Mouse (Mus musculus) G1E (cell line): ENCODE results near the gene Tmod2.

Source experiments
- CTCF ChIP-seq: IDR thresholded peaks from 2 replicates; pipeline ENCODE4 v1.5.1; 2012; ENCODE audit warnings: low read depth, low read length, inconsistent platforms, mixed read lengths
- GATA1 ChIP-seq: IDR thresholded peaks from 2 replicates; pipeline ENCODE4 v1.6.1; 2012; ENCODE audit warnings: borderline replicate concordance, low read length, inconsistent platforms, mixed read lengths
- POLR2AphosphoS5 ChIP-seq: IDR thresholded peaks from 2 replicates; pipeline ENCODE4 v1.6.1; 2012; ENCODE audit warnings: low read depth, low read length, inconsistent platforms; ENCODE audit not compliant: insufficient replicate concordance
- TAL1 ChIP-seq: conservative IDR thresholded peaks from 2 replicates; pipeline ENCODE4 v1.6.1; 2012; ENCODE audit warnings: low read depth, low read length, inconsistent platforms, mixed read lengths

DNA sequence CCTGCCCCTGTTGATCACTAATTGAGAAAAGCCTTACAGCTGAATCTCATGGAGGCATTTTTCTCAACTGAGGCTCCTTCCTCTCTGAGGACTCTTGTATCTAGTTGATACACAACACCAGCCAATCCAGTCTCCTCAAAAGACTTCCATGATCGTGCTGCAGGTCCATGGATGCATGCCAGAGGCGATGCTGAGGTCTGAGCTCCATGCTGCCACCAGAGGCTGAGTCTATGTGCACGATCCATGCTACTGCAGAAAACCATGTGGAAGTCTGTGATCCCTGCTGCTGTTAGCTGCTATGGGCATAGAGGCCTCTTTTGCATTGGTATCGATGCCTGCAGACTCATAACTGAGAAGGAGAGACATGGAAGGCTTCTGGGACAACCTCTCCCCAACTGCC is 23.1 kb upstream of the Tmod2 start:
- TF ChIP-seq TAL1 (no peak), CTCF (no peak), GATA1 (no peak), POLR2AphosphoS5 (no peak)
